Comparison of ENCODE assay signal across 9 mouse cellular contexts in the genomic region with DNA sequence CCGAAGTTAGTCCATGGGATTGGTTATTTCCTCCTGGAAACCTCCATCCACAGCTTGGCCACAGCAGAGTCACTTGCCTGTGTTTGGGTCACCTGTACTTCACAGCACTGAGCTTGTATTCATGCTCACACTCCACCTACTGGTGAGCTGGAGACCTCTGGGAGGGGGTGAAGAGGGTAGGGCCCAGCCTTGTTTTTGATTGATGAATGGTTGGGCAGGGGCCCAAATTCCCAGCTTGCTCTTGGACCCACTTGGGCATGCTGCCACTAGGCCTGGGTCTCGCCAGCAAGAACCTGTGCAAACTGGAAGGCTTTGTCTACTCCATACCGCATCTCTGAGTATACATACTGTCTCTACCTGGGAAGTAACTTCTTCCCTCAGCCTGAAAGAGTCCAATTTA. TPM values are rescaled to one million over a fixed set of nuclear protein-coding genes. Genes with fewer than 3 reads are reported as not detected.
DNase-seq lines count a peak whose midpoint lies in the region; ATAC-seq and TF ChIP-seq lines count a peak whose summit lies in the region.
"Had no signal": no experiment of that assay in that cellular context is flagged by ENCODE, and none has a peak within 500 bp of the region (broad histone marks: within the 10 kb centered on the region; RNA-seq: fewer than 3 reads in every experiment).

No protein-coding gene starts in this region.

- H3K9me3 ChIP-seq in liver, embryonic 11.5 days (ENCODE audit: control insufficient read depth, low read length) = no peaks in the 10 kb centered on the region
- H3K9me3 ChIP-seq in E14TG2a.4 (ENCODE audit: low read length) = no peaks in the 10 kb centered on the region

- H3K36me3 ChIP-seq in heart, adult 2 months (ENCODE audit: control insufficient read depth, insufficient read depth, low read length) = peaks cover 6% of the 10 kb centered on the region
- H3K36me3 ChIP-seq in liver, adult 2 months (ENCODE audit: control insufficient read depth, insufficient read depth, low read length) = peaks cover 19% of the 10 kb centered on the region
- H3K36me3 ChIP-seq in liver, embryonic 11.5 days (ENCODE audit: control insufficient read depth, insufficient read depth, low read length) = peaks cover 9% of the 10 kb centered on the region; the same call in 1 of the 2 replicates
- peaks cover 35% of the 10 kb centered on the region for H3K36me3 ChIP-seq in E14TG2a.4 (ENCODE audit: insufficient read depth, low read length)

- no peaks in the 10 kb centered on the region for H3K4me1 ChIP-seq in heart, adult 2 months (ENCODE audit: control insufficient read depth, insufficient read depth, low read length)
- no peaks in the 10 kb centered on the region; the same call in 1 of the 2 replicates for H3K4me1 ChIP-seq in liver, adult 2 months (ENCODE audit: control insufficient read depth, insufficient read depth, low read length)
- peaks cover 6% of the 10 kb centered on the region for H3K4me1 ChIP-seq in liver, embryonic 11.5 days (replicated peaks; ENCODE audit: control insufficient read depth, insufficient read depth, low read length)
- peaks cover 68% of the 10 kb centered on the region for H3K4me1 ChIP-seq in E14TG2a.4 (replicated peaks; ENCODE audit: low read depth, low read length)

- H3K27ac ChIP-seq in heart, adult 2 months = no peak overlapping the region
- no peak overlapping the region for H3K27ac ChIP-seq in liver, adult 2 months (replicated peaks; ENCODE audit: insufficient read depth, low read depth, low read length)
- no peak overlapping the region for H3K27ac ChIP-seq in liver, embryonic 11.5 days (ENCODE audit: low read depth, low read length)

- no peak for ATAC-seq in liver, embryonic 11.5 days (replicated peaks; ENCODE audit: low FRiP score)

- no peak for TF ChIP-seq POLR2A in heart, adult 2 months (IDR thresholded peaks at IDR 0.05; ENCODE audit: insufficient read depth, low read depth, low read length)
- TF ChIP-seq POLR2A in liver, adult 2 months (IDR thresholded peaks at IDR 0.05; ENCODE audit: extremely low read depth, insufficient read depth, low read length) = no peak

- no peak overlapping the region for H3K4me3 ChIP-seq in heart, adult 2 months
- no peak overlapping the region for H3K4me3 ChIP-seq in liver, adult 2 months (ENCODE audit: insufficient read depth, low read depth, low read length)
- no peak overlapping the region for H3K4me3 ChIP-seq in liver, embryonic 11.5 days (ENCODE audit: low read depth, low read length)
- no peak overlapping the region for H3K4me3 ChIP-seq in E14TG2a.4 (replicated peaks; ENCODE audit: low read length)

- H3K27me3 ChIP-seq in heart, adult 2 months (ENCODE audit: control insufficient read depth, insufficient read depth, low read length) = no peaks in the 10 kb centered on the region
- no peaks in the 10 kb centered on the region for H3K27me3 ChIP-seq in liver, adult 2 months (ENCODE audit: control insufficient read depth, insufficient read depth, low read length)
- H3K27me3 ChIP-seq in liver, embryonic 11.5 days (replicated peaks; ENCODE audit: control insufficient read depth, insufficient read depth, low read length) = no peaks in the 10 kb centered on the region
- no peaks in the 10 kb centered on the region for H3K27me3 ChIP-seq in E14TG2a.4 (ENCODE audit: insufficient read depth, low read length)

- DNase-seq in heart, adult 2 months = no peak
- no peak for DNase-seq in heart, adult 8-10 months (ENCODE audit: low spot score)
- DNase-seq in liver, adult 2 months (ENCODE audit: extremely low read depth, low read depth, low spot score) = no peak
- no peak for DNase-seq in liver, embryonic 11.5 days (ENCODE audit: low spot score)
- peak; percentile 88 for DNase-seq in ZHBTc4 (ENCODE audit: low read depth, low spot score)
- no peak for DNase-seq in urinary bladder, postnatal 4 days (ENCODE audit: low spot score in 2 of 2)
- no peak for DNase-seq in cerebellum, adult 18-20 months
- DNase-seq: cerebellum, adult 9-11 months had no signal

- TF ChIP-seq CTCF in heart, adult 2 months (IDR thresholded peaks at IDR 0.05) = peak; percentile 25
- peak; percentile 19; the same call in 1 of the 2 replicates for TF ChIP-seq CTCF in liver, adult 2 months (IDR thresholded peaks at IDR 0.05; ENCODE audit: low read depth, low read length)
- peak; percentile 37 for TF ChIP-seq CTCF in E14TG2a.4 (conservative IDR thresholded peaks at IDR 0.05; ENCODE audit: low read length)

- 79% methylated on average over 3 of the region's 3 CpGs for WGBS in heart, adult 2 months
- WGBS in liver, adult 2 months = 75% methylated on average over 3 of the region's 3 CpGs
- WGBS in liver, embryonic 11.5 days = 76% methylated on average over 3 of the region's 3 CpGs

- intact Hi-C loops in heart, adult 2 months (cut with DNase I) = no loop called here

- TF ChIP-seq EP300 in heart, adult 2 months (IDR thresholded peaks at IDR 0.05; ENCODE audit: insufficient read depth, low read depth, low read length) = no peak

- no peak overlapping the region for H3K9ac ChIP-seq in heart, adult 2 months (ENCODE audit: low read depth, low read length)
- no peak overlapping the region for H3K9ac ChIP-seq in liver, adult 2 months (ENCODE audit: low read depth, low read length)
- no peak overlapping the region for H3K9ac ChIP-seq in liver, embryonic 11.5 days (ENCODE audit: low read depth, low read length)

- no peak overlapping the region for H3K4me2 ChIP-seq in liver, embryonic 11.5 days

- H3K79me2 ChIP-seq in heart, adult 2 months (replicated peaks; ENCODE audit: control insufficient read depth, insufficient read depth, low read length) = no peaks in the 10 kb centered on the region
- H3K79me2 ChIP-seq in liver, adult 2 months (ENCODE audit: control insufficient read depth, insufficient read depth, low read length) = no peaks in the 10 kb centered on the region

RNA-seq across cellular contexts. Expression of a gene that starts 8.4 kb away (rescaled TPM):
- 10 to 100 TPM; 17.8 to 19.6 TPM for total RNA-seq in heart, adult 2 months (2021)
- 32.2 and 37.0 TPM in 2 replicates for polyA plus RNA-seq in heart, adult 2 months (2012; rRNA removed)
- 10 to 100 TPM; 18.6 to 22.6 (median 21.4) TPM for total RNA-seq in heart, adult 8-10 months (2022)
- total RNA-seq in liver, adult 2 months (2014; rRNA removed) = 1.9 and 4.9 TPM in 2 replicates
- polyA plus RNA-seq in liver, adult 2 months (2012; rRNA removed) = 33.4 and 35.7 TPM in 2 replicates
- 10.8 and 11.6 TPM in 2 replicates for polyA plus RNA-seq in liver, embryonic 11.5 days (2014; fragmentation: Nextera tagmentation; extraction: Ambion mirVana)

RNA-seq across cellular contexts. Expression of a gene that starts 26.6 kb away (rescaled TPM):
- 10 to 100 TPM; 51.3 to 85.7 TPM for total RNA-seq in heart, adult 2 months (2021)
- polyA plus RNA-seq in heart, adult 2 months (2012; rRNA removed) = 27.8 and 72.8 TPM in 2 replicates
- 10 to 100 TPM; 21.4 to 53.5 (median 38.0) TPM for total RNA-seq in heart, adult 8-10 months (2022)
- total RNA-seq in liver, adult 2 months (2014; rRNA removed) = 16.0 and 36.5 TPM in 2 replicates
- polyA plus RNA-seq in liver, adult 2 months (2012; rRNA removed) = 3.9 and 4.4 TPM in 2 replicates
- polyA plus RNA-seq in liver, embryonic 11.5 days (2014; fragmentation: Nextera tagmentation; extraction: Ambion mirVana) = 220 and 245 TPM in 2 replicates
